Mouse (Mus musculus) adrenal gland, adult 18-20 months (tissue): Measurements from ENCODE around the gene Lonp2. TPM values are rescaled to one million over a fixed set of nuclear protein-coding genes. Genes with fewer than 3 reads are reported as not detected.

Experiments used
- DNase-seq, 2 experiments: peaks; one replicate each; pipeline ENCODE4 v3.0.0; 2021 to 2022; ENCODE audit warnings: low spot score in 2 of 2
- long read RNA-seq, 2 experiments: library from polyadenylated mRNA; stranded (forward); transcript quantifications; one replicate each; pipeline ENCODE4 v2.0.0; 2021
- total RNA-seq, 2 experiments: library from RNA; stranded (reverse); gene quantifications; 1 replicate in 1 of 2; 2 replicates in 1 of 2; pipeline ENCODE4 v1.2.3; 2021

The Lonp2 gene
- 100 to 1,000 TPM; 116 to 139 TPM for total RNA-seq
- long read RNA-seq, experiment 1, transcript Lonp2-203 (13 exons, 2,372 nt) = minor isoform, 7 of 140 reads
- long read RNA-seq, experiment 1, transcript Lonp2-201 (15 exons, 2,860 nt) = major isoform, 128 of 140 reads
- long read RNA-seq, experiment 1, partial matches to known transcripts = 2 of 140 reads
- long read RNA-seq, experiment 1, other reads (novel, unspliced or antisense) = 3 of 140 reads
- long read RNA-seq, experiment 2, transcript Lonp2-203 (13 exons, 2,372 nt) = minor isoform, 13 of 295 reads
- long read RNA-seq, experiment 2, transcript Lonp2-201 (15 exons, 2,860 nt) = major isoform, 233 of 295 reads
- long read RNA-seq, experiment 2, partial matches to known transcripts = 35 of 295 reads
- long read RNA-seq, experiment 2, other reads (novel, unspliced or antisense) = 14 of 295 reads

GRCm38 (mm10) chr8:86623911-86624731 is at the start of gene Lonp2:
Gene Lonp2 (plus strand): TSS chr8:86624043.
- peak; percentile 97 to 98 for DNase-seq

DNA sequence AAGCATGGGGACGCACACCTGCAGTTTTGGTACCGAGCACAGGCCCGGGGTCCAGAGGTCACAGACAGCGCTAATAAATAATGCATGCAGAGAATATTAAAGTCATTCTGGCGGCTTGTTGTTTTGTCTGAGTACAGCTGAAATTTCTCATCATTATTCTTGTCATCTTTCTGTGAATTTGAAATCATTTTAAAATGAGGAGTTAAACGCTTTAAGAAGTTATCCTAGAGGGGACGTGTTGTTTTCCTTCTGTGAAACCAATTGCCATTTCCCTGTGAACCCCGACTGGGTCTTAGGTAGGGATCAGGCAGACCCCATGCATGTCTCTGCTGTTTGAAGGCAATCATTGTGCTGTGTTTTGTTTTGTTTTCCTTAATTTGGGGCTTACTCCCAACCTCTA is 46.3 kb upstream of the Lonp2 start:
- no peak for DNase-seq

DNA sequence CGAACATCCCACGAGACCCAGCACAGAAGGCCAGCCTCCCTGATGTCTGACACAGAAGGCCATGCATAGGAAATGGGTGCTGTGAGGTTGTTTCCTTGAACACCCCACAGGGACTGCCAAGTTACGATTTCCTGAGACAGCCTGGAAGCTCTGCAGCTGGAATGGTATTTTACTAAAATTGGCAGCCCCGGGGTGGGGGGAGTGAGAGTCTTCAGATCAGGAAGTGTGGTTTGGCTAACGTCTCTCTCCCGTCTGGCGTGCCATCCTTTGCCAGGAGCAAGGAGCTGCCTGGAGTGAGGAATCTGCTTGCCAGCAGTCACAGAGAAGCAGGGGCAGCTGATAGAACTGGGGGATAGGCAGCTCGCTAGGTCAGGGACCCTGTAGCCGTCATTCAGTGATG is 45.8 kb upstream of the Lonp2 start:
- no peak for DNase-seq

GRCm38 (mm10) chr8:86578693-86579092 is 45.1 kb upstream of the Lonp2 start:
- no peak for DNase-seq

DNA sequence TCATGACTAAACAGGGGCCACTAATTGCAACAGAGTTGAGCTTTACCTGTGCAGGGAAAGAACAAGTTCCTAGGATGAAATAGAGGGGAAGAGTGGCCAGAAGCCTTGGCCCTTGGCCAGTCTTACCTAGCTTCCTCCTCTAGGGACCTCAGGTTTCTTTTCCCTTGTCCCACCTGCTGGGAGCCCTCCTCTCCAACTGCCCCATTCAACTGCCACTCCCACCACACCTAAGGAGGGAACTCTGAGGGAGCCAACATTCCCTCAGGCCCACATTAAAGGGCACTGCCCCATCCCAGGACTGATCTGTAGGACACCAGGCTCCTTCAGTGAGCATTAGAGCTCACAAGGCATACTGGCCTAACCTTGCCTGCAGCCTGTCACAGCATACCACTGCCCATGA is 43.4 kb upstream of the Lonp2 start, which contains the start of gene Abcc12:
Gene Abcc12, minus strand, starts transcription at position 229 of the 400 bp plus-strand sequence.
- no peak for DNase-seq

- DNase-seq = no peak
These were observed 41.9 kb upstream of the Lonp2 start for GRCm38 (mm10) chr8:86581921-86582331.

GRCm38 (mm10) chr8:86585118-86585517 is 38.7 kb upstream of the Lonp2 start:
- DNase-seq = peak; percentile 74 to 77

DNA sequence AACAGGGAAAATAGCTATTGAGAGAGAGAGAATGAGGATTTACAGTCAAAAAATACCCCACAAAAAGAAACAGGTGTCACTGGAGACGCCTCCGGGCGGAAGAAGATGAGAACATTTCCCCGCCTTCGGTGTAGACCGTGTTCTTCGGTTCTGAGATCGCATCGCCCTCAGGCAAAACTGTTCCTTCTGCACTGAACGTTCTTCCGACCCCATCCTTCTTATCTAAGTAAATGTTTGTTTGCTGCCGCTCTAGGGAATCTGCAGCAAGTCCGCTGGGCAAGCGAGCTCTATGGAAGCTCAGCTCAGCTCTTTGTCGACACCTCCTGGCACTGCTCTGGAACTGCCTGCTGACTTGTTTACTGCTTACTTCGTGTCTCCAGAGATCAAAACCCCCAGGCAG is 38.3 kb upstream of the Lonp2 start:
- peak; percentile 66 to 69 for DNase-seq

GRCm38 (mm10) chr8:86586058-86586457 is 37.8 kb upstream of the Lonp2 start:
- DNase-seq = no peak

- DNase-seq = no peak
These were observed 37.2 kb upstream of the Lonp2 start for GRCm38 (mm10) chr8:86586642-86587041.

- DNase-seq = no peak
These were observed 35.5 kb upstream of the Lonp2 start for GRCm38 (mm10) chr8:86588338-86588737.

DNA sequence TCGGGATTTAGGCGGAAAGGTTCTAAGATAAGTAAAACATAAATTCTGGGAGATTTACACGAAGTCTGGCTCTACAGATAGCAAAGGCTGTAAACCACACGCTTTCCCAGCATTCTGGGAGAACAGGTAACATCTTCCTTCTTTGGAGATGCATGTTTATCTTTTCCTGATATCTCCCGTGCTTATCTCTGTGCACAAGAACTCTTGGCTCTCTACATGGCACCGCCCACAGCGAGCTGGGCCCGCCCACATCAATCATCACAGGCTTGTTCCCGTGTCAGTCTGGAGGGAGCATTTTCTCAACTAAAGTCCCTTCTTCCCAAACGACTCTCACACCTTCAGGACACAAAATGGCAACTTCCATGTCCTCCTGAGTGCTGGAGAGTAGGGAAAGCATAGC is 30.7 kb upstream of the Lonp2 start:
- no peak for DNase-seq

DNA sequence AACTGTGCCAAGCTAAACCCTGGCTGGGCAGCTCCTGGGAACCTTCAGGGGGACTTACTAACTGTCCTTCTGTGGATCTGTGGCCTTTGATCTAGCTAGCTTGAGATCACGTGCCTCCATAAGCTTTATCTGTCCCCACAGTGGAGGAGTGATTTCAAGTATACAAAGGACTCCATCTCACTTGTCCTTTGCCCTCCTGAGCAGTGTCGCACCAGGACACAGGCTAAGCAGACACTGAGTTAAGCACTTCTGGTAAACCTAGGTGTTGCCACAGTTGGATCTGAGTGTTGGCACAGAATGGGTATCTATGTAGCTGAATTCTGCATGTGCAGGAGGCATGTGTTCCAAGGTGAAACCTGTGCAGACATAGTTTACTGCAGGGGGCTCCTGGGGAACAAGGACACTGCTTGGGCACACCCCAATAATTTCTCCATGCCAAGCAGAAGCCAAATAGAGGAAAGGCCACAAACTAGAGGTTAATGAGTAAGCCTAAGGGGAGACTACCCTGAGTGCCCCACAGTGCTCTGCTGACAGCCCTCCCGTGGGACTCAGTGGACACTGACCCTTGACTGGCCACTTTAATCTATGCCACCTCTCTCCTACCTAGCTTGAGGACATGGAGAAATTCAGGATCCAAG is 29.6 kb upstream of the Lonp2 start:
- DNase-seq = no peak

DNA sequence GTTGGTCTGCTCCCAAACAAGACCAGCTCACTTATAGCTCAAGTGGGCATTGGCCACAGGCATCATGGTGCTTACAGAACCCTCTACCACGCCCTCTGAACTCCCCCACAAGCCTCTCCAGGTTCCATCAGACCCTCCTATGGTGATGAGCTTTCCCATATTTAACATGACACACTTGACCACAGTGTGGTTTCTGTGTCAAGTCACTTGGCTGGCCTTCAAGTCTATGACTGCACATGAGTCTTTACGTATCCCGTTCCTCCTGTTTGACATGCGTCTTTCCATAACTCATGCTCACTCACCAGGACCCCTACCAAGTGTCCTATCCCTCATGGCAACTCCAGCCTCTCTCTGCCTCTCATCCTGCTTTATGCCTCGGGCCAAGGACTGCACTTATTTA is 28.2 kb upstream of the Lonp2 start:
- no peak for DNase-seq

- DNase-seq = no peak
These were observed 26.2 kb upstream of the Lonp2 start for GRCm38 (mm10) chr8:86597681-86598080.

DNA sequence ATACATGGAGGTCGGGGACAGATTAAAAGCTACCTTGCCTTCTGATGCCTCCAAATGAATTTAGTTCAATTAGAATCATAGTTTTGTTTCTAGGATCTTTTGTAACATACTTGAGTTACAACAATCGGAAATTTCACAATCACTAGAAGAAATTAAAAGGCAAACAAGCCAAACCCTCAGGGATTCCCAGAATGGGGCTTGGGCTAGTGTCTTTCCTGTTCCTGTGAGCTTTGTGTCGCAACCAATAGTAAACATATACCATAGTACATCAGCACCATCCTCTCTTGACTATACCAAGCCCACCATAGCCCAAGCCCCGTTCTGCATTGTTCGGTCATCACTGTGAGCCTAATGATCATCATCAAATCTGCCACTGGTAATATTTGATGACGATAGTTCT is 24.5 kb upstream of the Lonp2 start:
- DNase-seq = no peak

DNA sequence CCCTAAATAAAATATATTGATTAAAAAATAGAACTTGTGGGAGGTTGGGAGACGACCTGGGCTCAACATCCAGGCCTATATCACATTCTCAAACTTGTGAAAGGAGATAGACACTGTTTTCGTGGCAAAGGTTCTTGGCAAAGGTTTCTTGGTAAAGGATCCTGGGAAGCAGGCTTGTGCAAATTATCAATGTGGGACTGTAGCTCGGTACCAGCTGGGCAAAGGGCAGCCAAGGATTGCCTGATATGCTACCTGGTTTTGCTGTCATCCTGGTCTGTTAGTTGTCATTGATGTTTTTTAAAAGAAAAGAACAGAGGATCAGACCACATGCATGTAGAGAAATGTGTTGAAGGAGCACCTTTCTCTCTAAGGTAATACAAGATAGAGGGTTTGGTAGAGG is 23.5 kb upstream of the Lonp2 start:
- DNase-seq = no peak

- DNase-seq = no peak
These were observed 20.7 kb upstream of the Lonp2 start for GRCm38 (mm10) chr8:86603174-86603573.

DNA sequence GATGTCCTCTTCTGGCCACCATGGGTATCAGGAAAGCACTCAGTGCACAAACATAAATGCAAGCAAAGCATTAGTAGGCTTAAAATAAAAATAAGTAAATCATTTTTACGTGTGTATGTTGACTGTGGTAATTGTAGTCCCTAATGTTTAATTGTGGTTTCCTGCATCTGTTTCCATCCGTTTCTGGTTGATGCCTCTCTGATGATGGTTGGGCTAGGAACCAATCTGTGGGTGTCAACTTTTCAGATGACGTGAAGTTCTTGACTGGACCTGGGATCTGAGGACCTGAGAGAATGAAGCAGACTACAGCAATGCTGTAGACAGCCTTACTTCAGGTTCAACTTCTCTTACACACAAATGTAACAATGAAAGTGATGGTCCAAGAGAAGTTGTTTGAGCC is 19.2 kb upstream of the Lonp2 start:
- DNase-seq = no peak

DNA sequence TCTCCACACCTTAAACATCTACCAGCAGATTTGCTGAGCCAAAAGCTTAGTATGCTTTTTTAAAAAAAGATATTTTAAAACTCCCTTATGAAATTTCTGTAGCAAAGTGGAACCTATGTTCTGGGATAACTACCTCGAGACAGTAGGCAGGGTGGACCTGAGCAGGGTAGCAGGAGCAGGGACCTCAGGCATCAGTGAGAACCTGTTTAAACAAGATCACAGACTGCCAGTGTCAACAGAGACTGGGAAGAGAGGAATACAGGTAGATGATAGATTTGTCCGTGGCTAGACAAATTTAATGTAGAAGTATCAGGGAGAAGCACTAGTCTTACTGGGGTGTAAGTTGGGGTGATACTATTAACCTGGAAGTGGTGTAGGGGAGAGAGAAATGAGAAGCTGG is 10.0 kb upstream of the Lonp2 start:
- no peak for DNase-seq

DNA sequence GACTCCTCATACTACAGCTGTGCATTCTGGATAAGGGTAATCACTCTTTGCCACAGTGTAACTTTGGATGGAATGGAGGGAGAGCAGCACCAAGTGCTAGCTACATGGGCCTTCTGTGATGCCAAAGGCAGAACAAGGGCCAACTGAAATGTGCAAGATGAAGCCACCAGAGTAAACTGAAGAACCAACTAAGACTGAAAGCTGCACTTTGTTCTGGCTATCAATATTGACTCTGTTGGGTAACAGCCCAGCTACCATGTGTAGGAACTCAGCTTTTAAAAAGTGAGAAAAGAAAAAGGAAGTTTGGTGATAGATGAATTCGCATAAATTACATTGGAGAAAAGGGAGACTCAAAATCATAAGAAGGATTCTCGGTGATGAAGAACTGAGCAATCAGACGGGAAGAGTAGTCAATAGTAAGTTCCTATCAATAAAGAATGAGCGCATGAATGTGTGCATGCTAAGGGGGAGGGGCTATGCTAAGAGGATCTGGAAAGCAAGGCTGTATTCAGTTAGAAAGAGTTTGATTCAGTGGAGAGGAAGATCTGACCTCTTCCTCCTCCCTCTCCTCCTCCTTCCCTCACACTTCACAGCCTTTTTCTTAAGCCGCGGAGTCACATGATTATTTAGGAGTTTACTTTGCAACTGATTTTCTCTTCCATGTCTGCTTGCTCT is 8.6 kb upstream of the Lonp2 start:
- no peak for DNase-seq
